Mouse (Mus musculus): ENCODE data around the gene Mbnl2.

- TF ChIP-seq CTCF (IDR thresholded peaks at IDR 0.05; ENCODE audit: extremely low read depth, insufficient read depth, insufficient read length, insufficient replicate concordance) (no peak), POLR2A (IDR thresholded peaks at IDR 0.05; ENCODE audit: low read depth, low read length) (no peak)
These were observed 20.1 kb downstream of the Mbnl2 start for GRCm38 (mm10) chr14:120295355-120296220.
